Mouse (Mus musculus) mature B cell (primary cell): ENCODE data around the gene Arhgef26.

ENCODE experiments used
- in situ Hi-C: fragments of 300-500 bp; cut with MboI; formaldehyde crosslinking; loops from 2 replicates; pipeline ENCODE4 v1.14.3; 2019

The Arhgef26 gene

DNA sequence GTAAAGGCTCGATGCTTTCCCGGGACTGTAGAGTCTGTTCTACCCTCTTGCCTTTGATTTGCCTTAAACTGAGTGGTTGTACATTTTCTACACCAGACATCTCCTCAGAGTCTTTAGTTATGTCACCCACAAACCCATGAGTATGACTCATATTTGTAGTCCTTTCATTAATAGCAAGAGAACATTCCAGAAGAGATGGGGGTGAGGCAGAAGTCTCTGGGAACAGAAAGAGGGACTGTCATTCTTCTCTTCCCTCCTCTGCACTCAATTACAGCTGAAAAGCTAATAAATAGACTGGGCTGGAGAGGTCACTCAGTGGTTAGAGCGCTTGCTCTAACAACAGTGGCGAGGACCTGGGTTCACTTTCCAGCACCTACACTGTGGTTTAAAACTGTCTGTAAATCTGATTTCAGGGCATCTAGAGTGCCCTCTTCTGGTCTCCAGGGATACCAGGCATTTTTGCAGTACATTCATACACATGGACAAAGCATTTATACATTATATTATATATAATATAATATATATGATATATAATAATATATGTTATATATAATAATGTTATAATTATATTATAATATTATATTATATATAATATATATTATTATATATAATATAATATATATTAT, 111.8 kb downstream of the Arhgef26 start:
- in situ Hi-C loops = loop anchor here (25.0 kb wide), 1 partner anchor 1163 kb away; no protein-coding TSS in a partner anchor

GRCm38 (mm10) chr3:62452961-62453360, 114.8 kb downstream of the Arhgef26 start:
- in situ Hi-C loops = loop anchor here (25.0 kb wide), 1 partner anchor 1166 kb away; no protein-coding TSS in a partner anchor

DNA sequence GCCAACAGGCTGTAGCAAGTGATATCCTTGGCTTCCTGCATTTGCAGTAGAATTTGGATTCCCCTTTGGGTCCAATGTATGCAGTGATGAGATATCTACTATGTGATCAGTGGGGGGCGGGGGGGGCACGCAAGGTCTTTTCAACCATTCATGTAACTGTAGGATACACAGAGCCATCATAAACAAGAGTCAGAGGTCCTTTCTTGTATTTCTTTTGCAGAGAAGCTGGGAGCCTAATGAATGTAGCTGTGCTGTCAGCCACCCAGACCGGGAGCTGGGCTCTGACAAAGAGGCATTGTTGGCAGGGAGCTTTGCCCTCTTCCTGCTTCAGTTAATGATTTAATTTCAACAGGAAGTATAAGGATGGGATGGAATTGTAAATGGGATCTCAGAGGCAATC, 116.0 kb downstream of the Arhgef26 start:
- in situ Hi-C loops = loop anchor here (25.0 kb wide), 1 partner anchor 1167 kb away; no protein-coding TSS in a partner anchor

- in situ Hi-C loops = loop anchor here (25.0 kb wide), 1 partner anchor 1169 kb away; no protein-coding TSS in a partner anchor
Measured at GRCm38 (mm10) chr3:62455854-62456253, 117.7 kb downstream of the Arhgef26 start.

DNA sequence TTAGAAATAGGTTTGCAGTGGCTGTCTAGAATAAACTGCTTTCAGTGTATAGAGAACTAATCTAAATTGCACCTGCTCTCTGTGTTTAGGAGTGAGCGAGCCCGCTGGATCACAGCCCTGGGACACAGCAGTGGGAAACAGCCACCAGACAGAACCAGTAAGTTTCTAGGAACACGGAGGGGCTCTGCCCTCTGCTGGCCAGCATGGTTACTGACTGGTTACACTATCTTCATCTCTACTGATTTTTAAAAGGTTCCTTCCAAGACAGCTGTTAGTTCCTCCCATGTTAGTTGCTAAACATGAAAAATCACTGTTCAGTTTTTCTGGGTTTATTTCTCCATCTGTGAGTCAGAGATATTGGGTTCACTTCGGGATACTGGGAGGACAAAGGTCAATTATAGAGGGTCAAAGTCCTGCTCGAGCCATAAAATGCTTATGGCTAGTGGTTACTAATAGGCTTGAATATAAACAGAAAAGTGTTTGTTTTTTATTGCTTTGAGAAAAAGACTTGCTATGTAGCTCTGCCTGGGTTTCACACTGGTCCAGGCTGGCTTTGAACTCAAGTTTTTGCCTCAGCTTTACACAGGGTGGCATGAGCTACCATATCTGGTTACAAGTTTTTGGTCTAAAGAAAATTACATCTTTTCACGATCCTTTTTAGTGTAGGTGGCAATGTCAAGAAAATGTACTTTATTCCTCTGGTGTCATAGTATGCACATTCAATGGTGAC, 120.3 kb downstream of the Arhgef26 start:
- in situ Hi-C loops = loop anchor here (25.0 kb wide), 1 partner anchor 1171 kb away; no protein-coding TSS in a partner anchor

- in situ Hi-C loops = loop anchor here (25.0 kb wide), 1 partner anchor 1172 kb away; no protein-coding TSS in a partner anchor
Measured at GRCm38 (mm10) chr3:62459483-62459882, 121.3 kb downstream of the Arhgef26 start.

DNA sequence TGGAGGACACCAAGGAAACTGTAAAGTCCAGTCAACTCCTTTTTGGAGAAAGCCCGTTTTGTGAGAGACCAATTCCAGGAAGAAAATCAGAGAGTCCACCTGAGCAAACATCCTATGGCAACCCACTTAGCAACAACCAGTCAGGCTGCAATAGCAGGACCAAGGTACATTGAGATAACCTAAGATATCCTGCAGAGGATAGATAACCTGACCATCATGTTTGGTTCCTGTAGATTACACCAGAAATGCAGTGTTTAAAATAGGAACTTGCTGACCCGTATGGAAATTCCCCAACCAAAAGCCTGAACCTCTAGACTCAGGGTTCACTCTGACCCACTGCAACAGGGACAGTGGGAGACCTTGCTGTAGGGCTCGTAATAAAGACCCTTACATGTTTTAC, 126.1 kb downstream of the Arhgef26 start:
- in situ Hi-C loops = loop anchor here (25.0 kb wide), 1 partner anchor 1177 kb away; no protein-coding TSS in a partner anchor

- in situ Hi-C loops = loop anchor here (25.0 kb wide), 1 partner anchor 1183 kb away; no protein-coding TSS in a partner anchor
Measured at GRCm38 (mm10) chr3:62470179-62470578, 132.0 kb downstream of the Arhgef26 start.

GRCm38 (mm10) chr3:62484340-62484739, 146.2 kb downstream of the Arhgef26 start:
- in situ Hi-C loops = no loop called here

- in situ Hi-C loops = no loop called here
Measured at GRCm38 (mm10) chr3:62492568-62492967, 154.4 kb downstream of the Arhgef26 start.

DNA sequence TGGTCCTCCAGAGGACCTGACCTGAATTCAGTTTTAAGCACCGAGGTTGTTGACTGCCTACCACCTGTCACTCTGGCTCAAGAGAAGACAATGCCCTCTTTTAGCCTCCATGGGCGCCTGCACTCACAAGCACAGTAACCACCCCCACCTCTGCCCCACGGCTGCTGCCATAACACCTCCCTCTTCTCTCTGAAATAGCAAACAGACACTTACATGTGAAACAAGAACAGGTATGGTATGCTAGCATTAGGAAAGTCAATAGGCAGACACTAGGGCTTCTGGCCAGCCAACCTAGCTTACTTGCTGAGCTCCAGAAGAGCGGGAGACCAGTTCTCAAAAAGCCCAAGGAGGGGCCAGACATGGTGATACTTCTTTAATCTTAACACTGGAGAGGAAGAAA, 161.2 kb downstream of the Arhgef26 start:
- in situ Hi-C loops = no loop called here

GRCm38 (mm10) chr3:62505166-62505900, 167.2 kb downstream of the Arhgef26 start:
- in situ Hi-C loops = no loop called here

GRCm38 (mm10) chr3:62506488-62507205, 168.5 kb downstream of the Arhgef26 start, which contains the start of gene Dhx36:
TSS of gene Dhx36 (minus strand) at chr3:62507004.
- in situ Hi-C loops = no loop called here

DNA sequence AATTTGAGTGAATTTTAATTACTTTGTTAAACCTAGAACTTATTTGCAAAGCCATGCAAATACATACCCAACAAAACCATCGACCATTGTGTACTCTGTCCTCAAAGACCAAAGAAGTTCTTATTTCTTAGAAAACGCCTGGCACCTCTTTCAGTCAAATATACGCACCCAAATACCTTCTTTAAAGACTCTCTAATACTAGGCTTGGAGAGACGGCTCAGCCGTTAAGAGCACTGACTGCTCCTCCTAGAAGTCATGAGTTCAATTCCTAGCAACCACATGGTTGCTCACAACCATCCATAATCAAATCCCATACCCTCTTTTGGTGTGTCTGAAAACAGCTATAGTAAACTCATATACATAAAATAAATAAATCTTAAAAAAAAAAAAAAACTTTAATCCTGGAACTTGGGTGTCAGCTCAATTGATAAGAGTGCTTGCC, 169.1 kb downstream of the Arhgef26 start:
- in situ Hi-C loops = no loop called here
